Mouse (Mus musculus): ENCODE results near the gene Ssrp1. TPM values are rescaled to one million over a fixed set of nuclear protein-coding genes. Genes with fewer than 3 reads are reported as not detected.

Ssrp1 gene
- polyA plus RNA-seq, 1 experiment from 2014 or later, result 169 TPM

- Histone ChIP-seq H3K27me3 (ENCODE audit: control insufficient read depth, insufficient read depth, low read length) (no peaks in the 10 kb centered on the region), H3K4me1 (replicated peaks; ENCODE audit: control insufficient read depth, insufficient read depth, low read length) (peaks cover under 1% of the 10 kb centered on the region; the same call in 1 of the 2 replicates), H3K9ac (no peak overlapping the region), H3K4me2 (replicated peaks) (no peak overlapping the region), H3K27ac (no peak overlapping the region), H3K4me3 (replicated peaks; ENCODE audit: low read length) (no peak overlapping the region), H3K9me3 (ENCODE audit: control insufficient read depth, low read length) (no peaks in the 10 kb centered on the region), H3K36me3 (replicated peaks; ENCODE audit: control insufficient read depth, insufficient read depth) (no peaks in the 10 kb centered on the region)
- no peak for DNase-seq (ENCODE audit: low spot score)
- 67% methylated on average over 6 of the region's 6 CpGs for WGBS
- ATAC-seq (ENCODE audit: low FRiP score), result no peak
Observed at GRCm38 (mm10) chr2:85030989-85031388, 6.0 kb upstream of the Ssrp1 start.

GRCm38 (mm10) chr2:85033121-85033520, 3.9 kb upstream of the Ssrp1 start:
- H3K9me3 ChIP-seq (ENCODE audit: control insufficient read depth, low read length), result no peaks in the 10 kb centered on the region
- H3K36me3 ChIP-seq (replicated peaks; ENCODE audit: control insufficient read depth, insufficient read depth), result no peaks in the 10 kb centered on the region
- H3K9ac ChIP-seq, result no peak overlapping the region; the same call in 1 of the 2 replicates
- no peaks in the 10 kb centered on the region for H3K27me3 ChIP-seq (ENCODE audit: control insufficient read depth, insufficient read depth, low read length)
- no peak for DNase-seq (ENCODE audit: low spot score)
- no peak overlapping the region for H3K4me2 ChIP-seq (replicated peaks)
- H3K27ac ChIP-seq, result no peak overlapping the region
- 79% methylated on average over 2 of the region's 2 CpGs for whole genome bisulfite sequencing
- no peak overlapping the region for H3K4me3 ChIP-seq (replicated peaks; ENCODE audit: low read length)
- peaks cover 13% of the 10 kb centered on the region for H3K4me1 ChIP-seq (replicated peaks; ENCODE audit: control insufficient read depth, insufficient read depth, low read length)
- no peak for ATAC-seq (ENCODE audit: low FRiP score)

DNA sequence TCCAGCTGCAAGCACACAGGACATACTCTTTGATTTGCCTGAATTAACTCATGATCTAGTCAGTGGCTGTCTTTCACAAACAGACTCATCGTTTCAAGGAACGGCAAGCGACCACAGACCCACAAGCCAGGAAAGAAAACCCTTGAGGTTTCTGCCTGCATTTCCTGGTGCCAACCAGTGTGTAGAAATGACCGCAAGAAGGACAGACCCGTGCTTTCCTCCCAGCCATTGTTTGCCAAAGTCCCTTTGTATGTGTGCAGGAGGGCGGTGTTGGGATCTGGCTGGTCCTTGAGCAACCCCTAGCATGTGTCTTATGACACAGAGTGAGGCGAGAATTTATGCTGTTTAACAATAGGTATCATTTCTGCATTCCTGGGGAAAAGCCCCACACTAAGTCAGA, 2.9 kb upstream of the Ssrp1 start:
- no peak overlapping the region for H3K9ac ChIP-seq
- H3K4me3 ChIP-seq (replicated peaks; ENCODE audit: low read length), result no peak overlapping the region
- WGBS, result 78% methylated on average over 7 of the region's 7 CpGs
- peaks cover 16% of the 10 kb centered on the region for H3K4me1 ChIP-seq (replicated peaks; ENCODE audit: control insufficient read depth, insufficient read depth, low read length)
- no peaks in the 10 kb centered on the region for H3K27me3 ChIP-seq (ENCODE audit: control insufficient read depth, insufficient read depth, low read length)
- H3K27ac ChIP-seq, result no peak overlapping the region
- no peak overlapping the region for H3K4me2 ChIP-seq (replicated peaks)
- DNase-seq (ENCODE audit: low spot score) (no peak), ATAC-seq (ENCODE audit: low FRiP score) (no peak)
- no peaks in the 10 kb centered on the region for H3K36me3 ChIP-seq (replicated peaks; ENCODE audit: control insufficient read depth, insufficient read depth)
- H3K9me3 ChIP-seq (ENCODE audit: control insufficient read depth, low read length), result no peaks in the 10 kb centered on the region

GRCm38 (mm10) chr2:85036507-85037046, 457 bp upstream of the Ssrp1 start:
- peak overlapping the region; percentile 69 for H3K4me3 ChIP-seq (replicated peaks; ENCODE audit: low read length)
- peak overlapping the region; percentile 89 for H3K4me2 ChIP-seq (replicated peaks)
- H3K9ac ChIP-seq, result peak overlapping the region; percentile 92
- DNase-seq (ENCODE audit: low spot score), result no peak
- peak overlapping the region; percentile 71 for H3K27ac ChIP-seq
- peaks cover 16% of the 10 kb centered on the region for H3K4me1 ChIP-seq (replicated peaks; ENCODE audit: control insufficient read depth, insufficient read depth, low read length)
- H3K9me3 ChIP-seq (ENCODE audit: control insufficient read depth, low read length), result no peaks in the 10 kb centered on the region
- peak; percentile 38 for ATAC-seq (ENCODE audit: low FRiP score)
- H3K36me3 ChIP-seq (replicated peaks; ENCODE audit: control insufficient read depth, insufficient read depth), result peaks cover 21% of the 10 kb centered on the region
- H3K27me3 ChIP-seq (ENCODE audit: control insufficient read depth, insufficient read depth, low read length), result no peaks in the 10 kb centered on the region
- 10% methylated on average over 11 of the region's 11 CpGs for WGBS

DNA sequence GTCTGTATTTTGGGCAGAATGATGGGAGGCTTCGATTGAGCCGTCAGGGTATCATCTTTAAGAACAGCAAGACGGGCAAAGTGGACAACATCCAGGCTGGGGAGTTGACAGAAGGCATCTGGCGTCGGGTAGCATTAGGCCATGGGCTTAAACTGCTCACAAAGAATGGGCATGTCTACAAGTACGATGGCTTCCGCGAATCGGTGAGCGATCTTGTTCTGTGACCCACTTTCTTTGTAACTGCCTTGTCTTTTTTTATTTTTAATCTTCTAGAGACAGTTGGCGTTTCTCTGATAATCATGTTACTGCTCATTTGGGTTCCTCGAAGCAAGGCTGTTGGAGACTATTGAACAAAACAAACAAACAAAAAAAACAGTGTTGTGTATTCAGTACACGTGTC, 1.3 kb downstream of the Ssrp1 start:
- H3K27ac ChIP-seq, result no peak overlapping the region
- H3K36me3 ChIP-seq (replicated peaks; ENCODE audit: control insufficient read depth, insufficient read depth), result peaks cover 39% of the 10 kb centered on the region
- ATAC-seq (ENCODE audit: low FRiP score) (no peak), DNase-seq (ENCODE audit: low spot score) (no peak)
- no peaks in the 10 kb centered on the region for H3K9me3 ChIP-seq (ENCODE audit: control insufficient read depth, low read length)
- 85% methylated on average over 13 of the region's 13 CpGs for WGBS
- peak overlapping the region; percentile 69 for H3K4me3 ChIP-seq (replicated peaks; ENCODE audit: low read length)
- H3K4me1 ChIP-seq (replicated peaks; ENCODE audit: control insufficient read depth, insufficient read depth, low read length), result peaks cover 16% of the 10 kb centered on the region
- H3K9ac ChIP-seq, result peak overlapping the region; percentile 92
- peak overlapping the region; percentile 89 for H3K4me2 ChIP-seq (replicated peaks)
- H3K27me3 ChIP-seq (ENCODE audit: control insufficient read depth, insufficient read depth, low read length), result no peaks in the 10 kb centered on the region

GRCm38 (mm10) chr2:85043623-85044022, 6.6 kb downstream of the Ssrp1 start:
- Histone ChIP-seq H3K9ac (no peak overlapping the region), H3K4me3 (replicated peaks; ENCODE audit: low read length) (no peak overlapping the region), H3K9me3 (ENCODE audit: control insufficient read depth, low read length) (no peaks in the 10 kb centered on the region), H3K4me1 (replicated peaks; ENCODE audit: control insufficient read depth, insufficient read depth, low read length) (peaks cover 10% of the 10 kb centered on the region), H3K4me2 (replicated peaks) (no peak overlapping the region), H3K27me3 (ENCODE audit: control insufficient read depth, insufficient read depth, low read length) (no peaks in the 10 kb centered on the region), H3K36me3 (replicated peaks; ENCODE audit: control insufficient read depth, insufficient read depth) (peaks cover 79% of the 10 kb centered on the region), H3K27ac (no peak overlapping the region)
- 98% methylated on average over 7 of the region's 7 CpGs for WGBS
- no peak for ATAC-seq (ENCODE audit: low FRiP score)
- DNase-seq (ENCODE audit: low spot score), result no peak

GRCm38 (mm10) chr2:85046222-85046621, 9.2 kb downstream of the Ssrp1 start:
- Histone ChIP-seq H3K4me2 (replicated peaks) (no peak overlapping the region), H3K4me3 (replicated peaks; ENCODE audit: low read length) (no peak overlapping the region), H3K27ac (no peak overlapping the region), H3K36me3 (replicated peaks; ENCODE audit: control insufficient read depth, insufficient read depth) (peaks cover 61% of the 10 kb centered on the region), H3K27me3 (ENCODE audit: control insufficient read depth, insufficient read depth, low read length) (no peaks in the 10 kb centered on the region), H3K9ac (no peak overlapping the region), H3K9me3 (ENCODE audit: control insufficient read depth, low read length) (no peaks in the 10 kb centered on the region), H3K4me1 (replicated peaks; ENCODE audit: control insufficient read depth, insufficient read depth, low read length) (peaks cover 34% of the 10 kb centered on the region)
- 77% methylated on average over 8 of the region's 8 CpGs for WGBS
- DNase-seq (ENCODE audit: low spot score) (no peak), ATAC-seq (ENCODE audit: low FRiP score) (no peak)

- peaks cover 34% of the 10 kb centered on the region for H3K4me1 ChIP-seq (replicated peaks; ENCODE audit: control insufficient read depth, insufficient read depth, low read length)
- no peaks in the 10 kb centered on the region for H3K9me3 ChIP-seq (ENCODE audit: control insufficient read depth, low read length)
- WGBS, result 65% methylated on average over 10 of the region's 10 CpGs
- DNase-seq (ENCODE audit: low spot score), result no peak
- H3K4me3 ChIP-seq (replicated peaks; ENCODE audit: low read length), result peak overlapping the region; percentile 74
- peak overlapping the region; percentile 90 for H3K27ac ChIP-seq
- ATAC-seq (ENCODE audit: low FRiP score), result no peak
- H3K36me3 ChIP-seq (replicated peaks; ENCODE audit: control insufficient read depth, insufficient read depth), result peaks cover 61% of the 10 kb centered on the region
- H3K27me3 ChIP-seq (ENCODE audit: control insufficient read depth, insufficient read depth, low read length), result no peaks in the 10 kb centered on the region
- H3K9ac ChIP-seq, result peak overlapping the region; percentile 74
- H3K4me2 ChIP-seq (replicated peaks), result peak overlapping the region; percentile 65
Observed at GRCm38 (mm10) chr2:85047081-85047480, 10.0 kb downstream of the Ssrp1 start.

DNA sequence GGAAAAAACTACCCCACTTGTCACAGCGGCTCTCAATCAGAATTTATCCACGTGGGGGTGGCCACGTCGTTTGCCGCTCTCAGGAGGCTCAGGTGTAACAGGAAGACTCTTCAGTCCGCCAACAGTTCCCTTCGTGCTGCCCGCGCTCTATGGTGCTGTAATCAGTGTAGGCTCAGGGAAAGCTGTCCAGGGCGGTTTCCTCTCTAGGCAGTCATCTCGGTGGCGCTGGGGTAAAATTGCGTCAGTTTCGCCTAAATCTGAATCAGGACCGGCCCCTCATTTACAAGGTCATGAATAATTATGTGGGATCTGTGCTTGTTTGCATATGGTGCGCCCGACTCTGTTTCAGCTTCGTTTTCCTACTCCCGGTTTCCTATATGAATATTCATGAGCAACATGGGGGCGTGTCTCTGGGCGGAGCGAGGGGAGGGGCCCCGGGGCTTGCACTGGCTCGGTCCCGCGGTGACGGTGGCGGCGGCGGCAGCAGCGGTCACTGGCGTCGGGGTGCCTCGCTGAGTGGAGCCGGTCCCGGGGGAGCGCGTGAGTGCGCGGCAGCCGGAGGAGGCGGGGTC, 10.6 kb downstream of the Ssrp1 start, which contains the start of gene Tnks1bp1:
TSS of gene Tnks1bp1 (plus strand) at position 427 of the 572 bp plus-strand sequence.
- ATAC-seq (ENCODE audit: low FRiP score) (peak; percentile 90), DNase-seq (ENCODE audit: low spot score) (peak; percentile 89)
- Histone ChIP-seq H3K9me3 (ENCODE audit: control insufficient read depth, low read length) (no peaks in the 10 kb centered on the region), H3K36me3 (replicated peaks; ENCODE audit: control insufficient read depth, insufficient read depth) (peaks cover 61% of the 10 kb centered on the region), H3K4me3 (replicated peaks; ENCODE audit: low read length) (peak within 1 kb of the TSS; percentile 74), H3K4me1 (replicated peaks; ENCODE audit: control insufficient read depth, insufficient read depth, low read length) (peaks cover 34% of the 10 kb centered on the region), H3K27ac (peak within 1 kb of the TSS; percentile 90), H3K4me2 (replicated peaks) (peak within 1 kb of the TSS; percentile 65), H3K9ac (peak within 1 kb of the TSS; percentile 74), H3K27me3 (ENCODE audit: control insufficient read depth, insufficient read depth, low read length) (no peaks in the 10 kb centered on the region)
- 1% methylated on average over 42 of the region's 42 CpGs for WGBS
